Mouse (Mus musculus): Measurements from ENCODE around the gene Fgd1. TPM values are rescaled to one million over a fixed set of nuclear protein-coding genes. Genes with fewer than 3 reads are reported as not detected.
A peak's percentile ranks its signal among the peaks of the same experiment; 100 is the strongest.

The Fgd1 gene
- total RNA-seq, 4 experiments from 2014 or later: 1.4 to 2.5 (median 1.9) TPM

DNA sequence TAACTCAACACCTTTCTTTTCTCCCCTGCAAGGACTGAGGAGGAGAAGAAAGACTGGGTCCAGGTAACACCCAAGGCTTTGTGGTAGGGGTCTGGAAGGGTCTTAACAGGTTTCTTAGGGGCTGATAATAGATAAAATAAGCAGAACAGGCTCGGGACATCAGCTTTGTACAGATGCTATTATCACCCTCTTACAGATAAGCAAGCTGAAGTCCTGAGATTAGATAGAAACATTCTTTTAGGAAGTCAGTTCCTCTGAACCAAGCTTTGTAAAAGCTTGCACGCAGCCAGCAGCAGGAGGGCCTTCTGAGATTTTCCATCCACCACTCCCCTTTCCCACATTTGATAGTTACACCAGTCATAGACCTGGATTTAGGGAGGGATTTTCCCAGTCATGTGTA is 39.6 kb downstream of the Fgd1 start:
- no peak for DNase-seq (ENCODE audit: low spot score in 2 of 2)

GRCm38 (mm10) chrX:151087418-151087817 is 41.5 kb downstream of the Fgd1 start:
- no peak for DNase-seq (ENCODE audit: low spot score in 2 of 2)

DNA sequence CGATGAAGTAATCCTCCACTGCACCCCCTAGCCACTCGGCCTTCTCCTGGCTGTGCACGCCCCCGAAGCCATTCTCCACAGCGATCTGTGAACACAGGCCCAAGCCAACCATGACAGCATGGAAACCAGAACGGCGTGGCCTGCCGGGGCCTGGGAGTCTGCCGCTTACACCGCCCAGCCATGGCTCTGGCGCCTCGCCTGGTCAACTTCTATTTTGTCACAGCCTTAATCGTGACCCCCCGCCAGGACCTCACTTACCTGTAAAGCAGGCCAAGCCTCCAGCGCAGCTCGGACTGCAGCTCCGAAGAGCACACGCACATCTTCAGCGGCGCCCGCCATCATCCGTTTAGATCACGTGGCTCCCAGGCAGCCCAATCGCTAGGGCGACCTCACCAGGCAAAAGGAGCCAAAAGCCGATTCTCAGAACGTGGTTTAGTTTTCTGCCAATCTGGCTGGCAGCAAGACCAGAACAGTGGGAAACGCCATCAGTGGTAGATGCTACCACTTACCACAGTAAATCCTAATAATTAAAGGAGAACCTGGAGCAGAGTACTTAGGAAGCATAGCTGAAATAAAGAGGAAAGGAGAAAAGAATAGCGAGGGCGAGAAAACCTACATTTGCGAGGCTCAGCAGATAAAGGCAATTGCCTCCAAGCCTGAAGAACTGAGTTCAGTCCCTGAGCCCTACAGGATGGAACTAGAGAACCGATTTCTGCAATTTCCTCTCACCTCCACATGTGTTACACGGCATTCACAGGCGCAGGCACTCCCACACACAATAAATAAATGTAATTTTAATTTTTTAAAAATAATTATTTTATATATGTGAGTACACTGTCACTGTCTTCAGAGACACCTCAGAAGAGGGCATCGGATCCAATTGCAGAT is 50.5 kb downstream of the Fgd1 start, which contains the start of gene Tsr2:
Gene Tsr2, minus strand, starts transcription at position 373 of the 888 bp plus-strand sequence.
- peak; percentile 40 to 54 for DNase-seq (ENCODE audit: low spot score in 2 of 2)

DNA sequence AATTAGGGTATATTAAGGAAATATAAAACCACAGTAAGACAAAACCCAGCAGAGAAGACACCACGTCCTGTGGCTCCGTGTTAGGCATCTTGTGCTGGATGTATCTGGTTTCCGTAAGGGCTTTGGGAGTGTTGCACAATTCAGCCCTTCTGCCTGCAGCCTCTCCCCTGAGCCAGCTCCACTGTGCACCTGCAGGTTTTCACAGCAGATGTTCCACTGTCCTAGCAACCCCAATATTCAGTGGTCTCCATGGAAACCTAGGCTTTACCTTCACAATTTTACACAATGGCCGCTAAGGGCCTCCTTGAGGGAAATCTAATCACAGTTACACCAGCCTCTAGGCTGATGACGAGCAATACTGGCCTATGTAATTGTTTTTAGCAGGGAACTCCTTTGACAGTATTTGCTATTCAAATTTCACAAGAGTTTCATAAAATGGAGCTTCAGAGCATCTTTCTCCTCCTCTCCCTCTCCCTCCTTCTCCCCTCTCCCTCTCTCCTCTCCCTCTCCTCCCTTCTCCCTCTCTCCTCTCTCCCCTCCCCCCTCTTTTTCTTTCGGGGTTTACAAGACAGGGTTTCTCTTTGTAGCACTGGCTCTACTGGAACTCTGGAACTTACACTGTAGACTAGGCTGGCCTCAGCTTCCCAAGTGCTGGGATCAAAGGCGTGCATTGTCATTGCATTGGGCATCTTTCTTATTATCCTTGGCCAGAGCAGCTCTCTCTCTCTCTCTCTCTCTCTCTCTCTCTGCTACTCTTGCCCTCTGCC is 61.5 kb downstream of the Fgd1 start:
- DNase-seq (ENCODE audit: low spot score in 2 of 2): no peak

- DNase-seq (ENCODE audit: low spot score in 2 of 2): peak in 1 of 2 experiments; percentile 20
These were observed 70.8 kb downstream of the Fgd1 start for GRCm38 (mm10) chrX:151116795-151117194.

- DNase-seq (ENCODE audit: low spot score in 2 of 2): no peak
These were observed 71.5 kb downstream of the Fgd1 start for GRCm38 (mm10) chrX:151117432-151117831.

DNA sequence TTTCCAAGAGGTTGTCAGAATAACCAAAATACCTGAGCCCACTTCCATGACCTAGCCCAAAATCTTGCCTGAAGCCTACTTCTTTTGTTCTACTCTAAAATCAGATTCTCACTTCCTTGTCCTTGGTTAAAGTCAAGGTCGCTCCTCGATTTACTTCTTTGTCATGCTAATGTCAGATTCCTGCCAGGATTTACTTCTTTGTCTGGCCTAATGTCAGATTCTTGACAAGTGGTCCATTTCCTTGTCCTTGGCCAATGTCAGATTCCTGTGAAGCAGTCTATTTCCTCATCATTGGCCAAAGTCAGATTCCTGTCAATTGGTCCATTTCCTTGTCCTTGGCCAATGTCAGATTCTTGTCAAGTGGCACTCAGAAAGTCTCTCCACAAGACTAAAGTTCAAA is 78.0 kb downstream of the Fgd1 start:
- no peak for DNase-seq (ENCODE audit: low spot score in 2 of 2)

GRCm38 (mm10) chrX:151130493-151130892 is 84.5 kb downstream of the Fgd1 start:
- DNase-seq (ENCODE audit: low spot score in 2 of 2): no peak

DNA sequence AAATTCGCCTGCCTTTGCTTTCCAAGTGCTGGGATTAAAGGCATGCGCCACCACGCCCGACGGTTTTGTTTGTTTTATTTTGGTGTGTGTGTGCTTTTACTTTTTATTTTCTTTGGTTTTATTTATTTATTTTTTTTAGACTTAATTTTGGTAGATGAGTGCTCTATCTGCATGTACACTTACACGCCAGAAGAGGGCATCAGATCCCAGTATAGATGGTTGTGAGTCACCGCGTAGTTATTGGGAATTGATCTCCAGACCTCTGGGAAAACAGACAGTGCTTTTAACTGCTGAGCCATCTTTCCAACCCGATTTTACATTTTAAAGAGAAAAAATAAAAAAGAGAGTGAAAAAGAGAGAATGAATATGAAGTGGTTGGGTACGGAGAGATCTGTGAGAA is 86.8 kb downstream of the Fgd1 start:
- DNase-seq (ENCODE audit: low spot score in 2 of 2): no peak

Other genes with a start within 250 kb of the Fgd1 start
- 10 to 100 TPM in 3 of 4 experiments, 1 to 10 TPM in 1; 9.6 to 12.8 (median 12.3) TPM for gene Maged2, start 231.8 kb upstream of the Fgd1 start, total RNA-seq (2022)
- 10 to 100 TPM; 37.1 to 45.2 (median 43.2) TPM for gene Gnl3l, start 28.8 kb upstream of the Fgd1 start, total RNA-seq (2022)
- 1 to 10 TPM; 6.2 to 8.9 (median 8.6) TPM for gene Tsr2, start 50.4 kb downstream of the Fgd1 start, total RNA-seq (2022)
- 1 to 10 TPM; 2.2 to 3.6 (median 2.5) TPM for gene Wnk3, start 151.9 kb downstream of the Fgd1 start, total RNA-seq (2022)